ENCODE assay signal across 38 mouse cellular contexts in genomic region chr2:154807689-154808088, GRCm38 (mm10). TPM values are rescaled to one million over a fixed set of nuclear protein-coding genes. Genes with fewer than 3 reads are reported as not detected.
"Had no signal": no experiment of that assay in that cellular context is flagged by ENCODE, and none has a peak within 500 bp of the region (broad histone marks: within the 10 kb centered on the region; RNA-seq: fewer than 3 reads in every experiment).

No protein-coding gene starts in this region.

- H3K4me3 ChIP-seq: gastrocnemius, adult 2 months; heart, embryonic 10.5 days; heart, embryonic 12.5 days; hindbrain, embryonic 10.5 days; hindbrain, embryonic 12.5 days; layer of hippocampus, adult 2 months; left cerebral cortex, adult 2 months; limb, embryonic 10.5 days; limb, embryonic 12.5 days; liver, embryonic 13.5 days had no signal

- H3K27me3 ChIP-seq: heart, embryonic 12.5 days; hindbrain, embryonic 12.5 days; limb, embryonic 12.5 days; liver, embryonic 13.5 days had no signal

- H3K36me3 ChIP-seq: heart, embryonic 10.5 days; heart, embryonic 12.5 days; hindbrain, embryonic 10.5 days; hindbrain, embryonic 12.5 days; limb, embryonic 10.5 days; limb, embryonic 12.5 days had no signal

- H3K27ac ChIP-seq: heart, embryonic 10.5 days; hindbrain, embryonic 10.5 days; hindbrain, embryonic 12.5 days; hindbrain, embryonic 14.5 days; layer of hippocampus, adult 2 months; left cerebral cortex, adult 2 months; limb, embryonic 10.5 days; limb, embryonic 12.5 days; liver, embryonic 13.5 days had no signal

- H3K9ac ChIP-seq: heart, embryonic 12.5 days; hindbrain, embryonic 12.5 days; hindbrain, embryonic 14.5 days; limb, embryonic 12.5 days; liver, embryonic 13.5 days had no signal

- H3K4me1 ChIP-seq: hindbrain, embryonic 12.5 days had no signal

- DNase-seq: gastrocnemius, adult 2 months; gastrocnemius, postnatal 10 days; gastrocnemius, postnatal 25 days; heart, adult 18-20 months; heart, postnatal 10 days; heart, postnatal 4 days; kidney, adult 18-20 months; kidney, adult 8-10 months; kidney, postnatal 10 days; kidney, postnatal 25 days; kidney, postnatal 4 days; liver, embryonic 13.5 days had no signal

RNA-seq across cellular contexts. Expression of gene a, which starts 16.5 kb away (rescaled TPM):
- total RNA-seq: gastrocnemius, adult 2 months; gastrocnemius, postnatal 10 days; gastrocnemius, postnatal 25 days; gastrocnemius, postnatal 4 days; granulocyte monocyte progenitor cell, adult 5-6 weeks; heart, adult 18-20 months; heart, adult 8-10 months; heart, postnatal 10 days; heart, postnatal 25 days; heart, postnatal 4 days; layer of hippocampus, adult 2 months; layer of hippocampus, postnatal 25 days; left cerebral cortex, adult 2 months; left cerebral cortex, postnatal 14 days; left cerebral cortex, postnatal 36 days had no signal
- polyA plus RNA-seq: heart, embryonic 12.5 days; heart, embryonic 14.5 days; inflammation-experienced regulatory T-cells, adult 6 months; intestine, embryonic 16.5 days; kidney, embryonic 14.5 days had no signal

RNA-seq across cellular contexts. Expression of gene Gm14214, which starts 37.9 kb away (rescaled TPM):
- total RNA-seq: gastrocnemius, adult 2 months; gastrocnemius, postnatal 10 days; gastrocnemius, postnatal 25 days; gastrocnemius, postnatal 4 days; granulocyte monocyte progenitor cell, adult 5-6 weeks; heart, adult 18-20 months; heart, adult 8-10 months; heart, postnatal 10 days; heart, postnatal 25 days; heart, postnatal 4 days; layer of hippocampus, adult 2 months; layer of hippocampus, postnatal 10 days; layer of hippocampus, postnatal 25 days; left cerebral cortex, adult 2 months; left cerebral cortex, postnatal 14 days; left cerebral cortex, postnatal 36 days had no signal
- polyA plus RNA-seq: heart, embryonic 10.5 days; heart, embryonic 12.5 days; heart, embryonic 14.5 days; heart, embryonic 16.5 days; hindbrain, embryonic 10.5 days; hindbrain, embryonic 12.5 days; hindbrain, embryonic 14.5 days; hindbrain, embryonic 16.5 days; inflammation-experienced regulatory T-cells, adult 6 months; intestine, embryonic 16.5 days; kidney, embryonic 14.5 days; kidney, embryonic 16.5 days; limb, embryonic 10.5 days; limb, embryonic 12.5 days; limb, embryonic 14.5 days; liver, embryonic 11.5 days; liver, embryonic 13.5 days had no signal
